Mouse (Mus musculus) heart, postnatal 0 days (tissue): ENCODE measurements around the gene Rfc1. TPM values are rescaled to one million over a fixed set of nuclear protein-coding genes. Genes with fewer than 3 reads are reported as not detected.

Experiments used
- ATAC-seq: fragments of 200-750 bp; cut with Nextera tagmentation; 2 replicates; pipeline ENCODE4 v1.8.0; 2017; ENCODE audit warnings: low read depth, moderate number of reproducible peaks, moderate library complexity; ENCODE audit not compliant: insufficient read depth
- DNase-seq: peaks from one replicate; pipeline ENCODE4 v3.0.0-alpha.2; 2016; ENCODE audit warnings: low spot score
- H3K27ac ChIP-seq: fragments of 300-500 bp; sonication (generic); 2 replicates; pipeline ENCODE4 v1.5.1; 2014; ENCODE audit warnings: low read depth, mild to moderate bottlenecking
- H3K27me3 ChIP-seq: fragments of 300-500 bp; sonication (generic); 2 replicates; pipeline ENCODE4 v1.6.1; 2014; ENCODE audit warnings: low read length, mixed read lengths; ENCODE audit not compliant: control insufficient read depth, insufficient read depth
- H3K36me3 ChIP-seq: fragments of 300-500 bp; sonication (generic); replicated peaks from 2 replicates; pipeline ENCODE4 v1.6.1; 2014; ENCODE audit warnings: low read length, mixed read lengths; ENCODE audit not compliant: control insufficient read depth, insufficient read depth
- H3K4me1 ChIP-seq: fragments of 300-500 bp; sonication (generic); 2 replicates; pipeline ENCODE4 v1.6.1; 2014; ENCODE audit warnings: antibody characterized with exemption; ENCODE audit not compliant: control insufficient read depth, insufficient read depth
- H3K4me2 ChIP-seq: fragments of 300-500 bp; sonication (generic); 2 replicates; pipeline ENCODE4 v1.6.1; 2014; ENCODE audit warnings: low read depth, mild to moderate bottlenecking, low read length, moderate library complexity
- H3K4me3 ChIP-seq: fragments of 300-500 bp; sonication (generic); 2 replicates; pipeline ENCODE4 v1.5.1; 2014; ENCODE audit warnings: low read depth, low read length
- H3K9ac ChIP-seq: fragments of 300-500 bp; sonication (generic); replicated peaks from 2 replicates; pipeline ENCODE4 v1.6.1; 2014; ENCODE audit warnings: low read depth, low read length, mixed read lengths
- H3K9me3 ChIP-seq: fragments of 300-500 bp; sonication (generic); replicated peaks from 2 replicates; pipeline ENCODE4 v1.6.1; 2016; ENCODE audit warnings: low read length; ENCODE audit not compliant: control insufficient read depth
- CTCF ChIP-seq: IDR thresholded peaks from 2 replicates; pipeline ENCODE4 v1.5.1; 2016; ENCODE audit warnings: antibody characterized with exemption, control low read depth, low read depth
- EP300 ChIP-seq: IDR thresholded peaks from 2 replicates; pipeline ENCODE4 v1.6.1; 2016; ENCODE audit warnings: antibody characterized with exemption, low read depth
- WGBS: fragments of 180-500 bp; shearing (Covaris S2); extraction: QIAGEN DNeasy Blood & Tissue Kit; methylation state at CpG from one replicate; pipeline ENCODE4 v1.1.7; 2014; 5-methylcytosine and 5-hydroxymethylcytosine counted together
- polyA plus RNA-seq: library from polyadenylated mRNA; unstranded; fragments of >200 nt; fragmentation: Nextera tagmentation; extraction: Ambion mirVana; gene quantifications from 2 replicates; pipeline ENCODE4 v1.2.1, GENCODE M21; 2015
- total RNA-seq: library from RNA; depleted of rRNA; stranded (reverse); fragments of >200 nt; gene quantifications from 2 replicates; pipeline ENCODE4 v1.2.3, GENCODE M21; 2014; ENCODE audit warnings: low replicate concordance; rRNA removed

Gene Rfc1
- total RNA-seq (13.3 and 34.9 TPM in 2 replicates), polyA plus RNA-seq (36.7 and 39.4 TPM in 2 replicates)

DNA sequence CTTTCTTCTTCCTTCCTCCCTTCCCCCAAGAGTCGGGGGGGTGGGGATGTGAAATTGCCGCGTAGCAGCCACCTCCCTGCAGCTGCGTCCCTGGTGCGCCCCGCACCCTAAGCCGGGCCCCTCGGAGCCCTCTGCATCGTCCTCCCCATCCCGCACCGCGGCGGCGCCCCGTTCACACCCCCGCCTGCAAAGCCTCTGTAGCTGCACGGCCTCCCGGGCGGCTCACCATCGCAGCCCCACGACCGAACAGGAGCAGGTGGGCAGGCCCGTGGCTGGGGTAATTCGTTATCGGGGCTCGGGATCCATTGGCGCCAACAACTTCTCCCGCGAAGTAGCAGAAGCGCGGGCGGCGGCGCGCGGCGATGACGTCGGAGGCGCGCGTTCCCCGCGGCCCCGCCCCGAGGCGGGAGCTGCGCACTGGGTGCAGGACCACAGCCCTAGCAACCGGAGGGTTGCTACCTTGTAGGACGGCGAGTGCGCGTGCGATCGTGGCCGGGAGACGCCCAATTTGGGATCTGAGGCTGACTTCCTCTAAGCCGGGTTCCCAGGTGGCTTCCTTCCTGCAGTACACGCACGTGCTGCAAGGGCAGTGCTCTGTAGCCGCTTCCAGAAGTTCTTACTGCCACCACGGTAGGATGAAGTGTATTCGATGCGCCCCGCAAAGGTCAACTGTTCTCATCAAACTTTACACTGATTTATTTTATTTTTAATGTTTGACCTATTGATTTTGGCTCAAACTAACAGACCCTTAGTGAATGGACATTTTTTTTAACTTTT is at the start of gene Rfc1:
Gene Rfc1 (minus strand): TSS at position 373 of the 777 bp plus-strand sequence.
- TF ChIP-seq EP300, result peak; percentile 43; the same call in 1 of the 2 replicates
- no peak for TF ChIP-seq CTCF
- Histone ChIP-seq H3K4me2 (peak within 1 kb of the TSS; percentile 86), H3K27me3 (no peaks in the 10 kb centered on the region), H3K27ac (peak within 1 kb of the TSS; percentile 69), H3K9ac (peak within 1 kb of the TSS; percentile 76), H3K4me3 (peak within 1 kb of the TSS; percentile 89), H3K9me3 (no peaks in the 10 kb centered on the region), H3K4me1 (0 out of 2 replicates have a peak, but pooled peaks cover 11% of the 10 kb centered on the region), H3K36me3 (0 out of 2 replicates have a peak, but pooled peaks cover 6% of the 10 kb centered on the region)
- under 1% methylated on average over 65 of the region's 65 CpGs for WGBS
- DNase-seq, result peak; percentile 68
- ATAC-seq, result peak; percentile 97

DNA sequence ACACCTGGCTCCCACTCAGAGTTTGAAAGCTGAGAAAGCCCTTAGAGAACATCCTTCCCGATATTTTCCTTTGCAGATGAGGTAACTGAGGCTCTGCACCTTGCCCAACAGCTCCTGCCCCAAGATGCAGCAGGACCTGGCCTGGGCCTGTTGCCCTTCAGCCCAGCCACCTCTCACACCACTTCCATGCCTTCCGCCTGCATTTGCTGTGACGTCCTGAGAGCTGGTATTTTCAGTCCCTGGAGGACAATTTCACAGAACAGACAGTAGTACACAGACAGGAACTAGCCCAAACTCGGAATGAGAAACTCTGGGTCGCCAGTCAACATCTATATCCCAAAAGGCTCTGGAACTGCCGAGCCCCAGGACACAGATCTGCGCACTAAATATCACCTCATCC is 39.3 kb upstream of the Rfc1 start:
- Histone ChIP-seq H3K9me3 (no peaks in the 10 kb centered on the region), H3K4me1 (no peaks in the 10 kb centered on the region), H3K27ac (no peak overlapping the region), H3K4me2 (no peak overlapping the region), H3K27me3 (no peaks in the 10 kb centered on the region), H3K4me3 (no peak overlapping the region), H3K36me3 (no peaks in the 10 kb centered on the region), H3K9ac (no peak overlapping the region)
- WGBS, result 67% methylated on average over 7 of the region's 7 CpGs
- TF ChIP-seq EP300 (no peak), CTCF (no peak)
- DNase-seq, result no peak
- no peak for ATAC-seq

DNA sequence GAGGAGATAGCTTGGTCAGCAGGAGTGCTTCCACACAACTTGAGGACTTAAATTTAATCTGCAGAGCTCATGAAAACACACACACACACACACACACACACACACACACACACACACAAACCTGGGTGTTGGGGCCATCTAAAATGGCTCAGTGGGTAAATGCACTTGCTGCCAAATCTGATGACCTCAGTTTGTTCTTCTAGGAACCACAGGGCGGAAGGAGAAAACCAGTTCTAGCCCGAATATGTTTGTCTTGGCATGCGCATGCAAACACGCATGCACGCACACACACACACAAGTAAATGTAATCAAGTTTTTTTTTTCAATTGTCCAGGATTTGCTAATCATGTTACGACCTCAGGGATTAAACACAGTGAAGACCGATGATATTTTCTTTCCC is 36.1 kb upstream of the Rfc1 start:
- Histone ChIP-seq H3K4me1 (no peaks in the 10 kb centered on the region), H3K9me3 (no peaks in the 10 kb centered on the region), H3K4me2 (no peak overlapping the region), H3K27ac (no peak overlapping the region), H3K27me3 (no peaks in the 10 kb centered on the region), H3K9ac (no peak overlapping the region), H3K4me3 (no peak overlapping the region), H3K36me3 (no peaks in the 10 kb centered on the region)
- no peak for TF ChIP-seq CTCF
- no peak for TF ChIP-seq EP300
- no peak for ATAC-seq
- no peak for DNase-seq
- WGBS, result 86% methylated on average over 7 of the region's 7 CpGs

DNA sequence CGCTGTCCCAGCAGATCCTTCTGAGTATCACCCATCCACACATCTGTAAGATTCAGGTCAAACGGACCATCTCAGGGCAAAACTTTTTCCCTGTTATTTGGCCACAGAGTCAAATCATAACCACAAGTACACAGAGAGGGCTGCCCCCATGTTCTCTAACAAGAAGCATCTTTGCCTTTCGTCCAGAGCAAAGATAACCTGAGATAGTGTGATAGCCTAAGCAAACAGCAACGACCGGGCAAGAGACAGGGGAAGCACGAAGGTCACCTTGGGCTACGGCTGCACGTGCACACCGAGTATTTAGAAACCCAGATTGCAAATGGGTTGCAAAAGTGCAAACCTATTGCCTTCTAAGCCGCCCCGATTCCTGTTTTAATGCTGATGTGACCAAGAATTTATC is 32.4 kb upstream of the Rfc1 start:
- 61% methylated on average over 11 of the region's 11 CpGs for WGBS
- no peak for TF ChIP-seq CTCF
- no peak for TF ChIP-seq EP300

DNA sequence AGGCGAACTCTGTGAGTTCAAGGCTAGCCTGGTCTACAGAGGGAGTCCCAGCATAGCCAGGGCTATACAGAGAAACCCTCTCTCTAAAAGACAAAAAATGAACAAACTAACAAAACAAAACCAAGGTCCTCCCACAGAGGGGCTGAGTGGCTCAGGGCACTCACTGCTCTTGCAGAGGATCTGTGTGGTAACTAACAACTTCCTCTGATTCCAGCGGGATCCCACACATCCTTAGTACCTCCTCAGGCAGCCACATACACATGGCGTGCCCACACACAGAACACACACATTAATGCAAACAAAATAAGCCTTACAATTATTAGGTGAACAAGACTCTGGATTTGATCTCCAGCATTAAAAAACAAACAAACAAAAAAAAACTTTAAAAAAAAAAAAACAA is 22.3 kb upstream of the Rfc1 start:
- TF ChIP-seq EP300, result no peak
- no peak for TF ChIP-seq CTCF
- H3K27ac ChIP-seq, result no peak overlapping the region
- no peak overlapping the region for H3K4me3 ChIP-seq
- no peaks in the 10 kb centered on the region for H3K27me3 ChIP-seq
- no peak overlapping the region for H3K4me2 ChIP-seq
- H3K9me3 ChIP-seq, result no peaks in the 10 kb centered on the region
- DNase-seq, result no peak
- ATAC-seq, result no peak
- 80% methylated on average over 3 of the region's 3 CpGs for WGBS
- no peak overlapping the region for H3K9ac ChIP-seq
- no peaks in the 10 kb centered on the region for H3K36me3 ChIP-seq
- no peaks in the 10 kb centered on the region for H3K4me1 ChIP-seq

More for the DNA sequence above, 32.4 kb upstream of the Rfc1 start:
- ATAC-seq (no peak), DNase-seq (no peak)
- Histone ChIP-seq H3K27ac (no peak overlapping the region), H3K9me3 (no peaks in the 10 kb centered on the region), H3K4me2 (no peak overlapping the region), H3K4me3 (no peak overlapping the region), H3K9ac (no peak overlapping the region), H3K27me3 (no peaks in the 10 kb centered on the region), H3K4me1 (no peaks in the 10 kb centered on the region), H3K36me3 (no peaks in the 10 kb centered on the region)

DNA sequence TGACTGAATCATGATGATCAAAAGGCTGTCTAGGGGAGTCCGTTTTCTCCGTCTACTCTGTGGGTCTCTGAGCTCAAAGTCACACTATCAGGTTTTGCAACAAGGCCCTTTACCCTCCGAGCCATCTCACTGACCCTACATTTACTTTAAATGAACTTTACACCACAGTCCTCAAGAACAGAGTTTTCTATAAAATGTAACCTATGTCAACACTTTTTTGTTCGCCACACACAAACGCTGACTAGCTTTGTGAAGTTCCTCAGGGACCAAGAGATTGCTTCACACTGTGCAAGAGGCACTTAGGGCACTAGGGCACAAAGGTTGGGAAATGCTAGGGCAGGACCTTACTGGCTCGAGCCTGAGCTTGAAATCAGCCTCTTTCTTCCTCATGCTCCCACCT is 21.4 kb upstream of the Rfc1 start:
- WGBS, result 77% methylated on average over 6 of the region's 6 CpGs
- Histone ChIP-seq H3K27ac (no peak overlapping the region), H3K4me2 (no peak overlapping the region), H3K27me3 (no peaks in the 10 kb centered on the region), H3K4me1 (no peaks in the 10 kb centered on the region), H3K9ac (no peak overlapping the region), H3K36me3 (no peaks in the 10 kb centered on the region), H3K4me3 (no peak overlapping the region), H3K9me3 (no peaks in the 10 kb centered on the region)
- ATAC-seq (no peak), DNase-seq (no peak)
- TF ChIP-seq EP300, result no peak
- no peak for TF ChIP-seq CTCF
